Mouse (Mus musculus) limb, embryonic 11.5 days (tissue): ENCODE data around the gene Adk. TPM values are rescaled to one million over a fixed set of nuclear protein-coding genes. Genes with fewer than 3 reads are reported as not detected.
A peak's percentile ranks its signal among the peaks of the same experiment; 100 is the strongest.

ENCODE experiments used
- ATAC-seq: fragments of 200-750 bp; cut with Nextera tagmentation; 2 replicates; pipeline ENCODE4 v1.8.0; 2017; ENCODE audit warnings: low read depth; ENCODE audit not compliant: insufficient number of reproducible peaks, low FRiP score, low TSS enrichment
- DNase-seq: peaks from one replicate; pipeline ENCODE4 v3.0.0-alpha.2; 2015; ENCODE audit warnings: low spot score
- H3K27ac ChIP-seq: fragments of 300-500 bp; sonication (generic); replicated peaks from 2 replicates; pipeline ENCODE4 v1.5.1; 2014; ENCODE audit warnings: low read depth, mild to moderate bottlenecking, low read length
- H3K27me3 ChIP-seq: fragments of 300-500 bp; sonication (generic); 2 replicates; pipeline ENCODE4 v1.6.1; 2014; ENCODE audit warnings: mild to moderate bottlenecking, low read length, mixed read lengths; ENCODE audit not compliant: control insufficient read depth, insufficient read depth
- H3K36me3 ChIP-seq: fragments of 300-500 bp; sonication (generic); 2 replicates; pipeline ENCODE4 v1.6.1; 2014; ENCODE audit warnings: mild to moderate bottlenecking, low read length, moderate library complexity, mixed read lengths; ENCODE audit not compliant: control insufficient read depth, insufficient read depth
- H3K4me1 ChIP-seq: fragments of 300-500 bp; sonication (generic); 2 replicates; pipeline ENCODE4 v1.6.1; 2014; ENCODE audit warnings: low read length, mixed read lengths; ENCODE audit not compliant: control insufficient read depth, insufficient read depth
- H3K4me2 ChIP-seq: fragments of 300-500 bp; sonication (generic); 2 replicates; pipeline ENCODE4 v1.6.1; 2014; ENCODE audit warnings: low read depth, mild to moderate bottlenecking, moderate library complexity; ENCODE audit not compliant: severe bottlenecking
- H3K4me3 ChIP-seq: fragments of 300-500 bp; sonication (generic); 2 replicates; pipeline ENCODE4 v1.5.1; 2014; ENCODE audit warnings: low read depth, low read length
- H3K9ac ChIP-seq: fragments of 300-500 bp; sonication (generic); 2 replicates; pipeline ENCODE4 v1.6.1; 2014; ENCODE audit warnings: mild to moderate bottlenecking, low read length
- H3K9me3 ChIP-seq: fragments of 300-500 bp; sonication (generic); 2 replicates; pipeline ENCODE4 v1.6.1; 2016; ENCODE audit warnings: low read length; ENCODE audit not compliant: control insufficient read depth
- WGBS: fragments of 180-500 bp; shearing (Covaris S2); extraction: QIAGEN DNeasy Blood & Tissue Kit; methylation state at CpG from one replicate; pipeline ENCODE4 v1.1.7; 2014; 5-methylcytosine and 5-hydroxymethylcytosine counted together
- polyA plus RNA-seq: library from polyadenylated mRNA; unstranded; fragments of >200 nt; fragmentation: Nextera tagmentation; extraction: Ambion mirVana; gene quantifications from 2 replicates; pipeline ENCODE4 v1.2.1, GENCODE M21; 2014

Gene Adk
- 146 and 149 TPM in 2 replicates for polyA plus RNA-seq

GRCm38 (mm10) chr14:21052112-21052780 is at the start of gene Adk, which contains the start of gene Ap3m1:
TSS of gene Adk (plus strand) at chr14:21052574.
TSS of gene Ap3m1 (minus strand) at chr14:21052508.
- DNase-seq (peak; percentile 98), ATAC-seq (peak; percentile 98)
- Histone ChIP-seq H3K9ac (peak within 1 kb of the TSS; percentile 83), H3K4me3 (peak within 1 kb of the TSS; percentile 88), H3K4me1 (0 out of 2 replicates have a peak, but pooled peaks cover 5% of the 10 kb centered on the region), H3K27ac (peak within 1 kb of the TSS; percentile 75), H3K27me3 (no peaks in the 10 kb centered on the region), H3K4me2 (peak within 1 kb of the TSS; percentile 87), H3K9me3 (no peaks in the 10 kb centered on the region), H3K36me3 (no peaks in the 10 kb centered on the region; the same call in 1 of the 2 replicates)
- under 1% methylated on average over 47 of the region's 48 CpGs for WGBS

GRCm38 (mm10) chr14:21013800-21014334 is 38.5 kb upstream of the Adk start:
- DNase-seq (no peak), ATAC-seq (no peak)
- 88% methylated on average over 5 of the region's 5 CpGs for WGBS
- Histone ChIP-seq H3K27me3 (no peaks in the 10 kb centered on the region), H3K4me2 (no peak overlapping the region), H3K27ac (no peak overlapping the region), H3K9ac (no peak overlapping the region), H3K4me3 (no peak overlapping the region), H3K36me3 (peaks cover 3% of the 10 kb centered on the region; the same call in 1 of the 2 replicates), H3K9me3 (no peaks in the 10 kb centered on the region), H3K4me1 (no peaks in the 10 kb centered on the region)

- DNase-seq = no peak
- Histone ChIP-seq H3K4me1 (no peaks in the 10 kb centered on the region), H3K9me3 (no peaks in the 10 kb centered on the region), H3K4me3 (no peak overlapping the region), H3K4me2 (no peak overlapping the region), H3K36me3 (peaks cover 10% of the 10 kb centered on the region), H3K27me3 (no peaks in the 10 kb centered on the region), H3K9ac (no peak overlapping the region), H3K27ac (no peak overlapping the region)
- ATAC-seq = no peak
- 92% methylated on average over 5 of the region's 5 CpGs for WGBS
These were observed 34.5 kb upstream of the Adk start for GRCm38 (mm10) chr14:21017871-21018270.

GRCm38 (mm10) chr14:21018977-21019376 is 33.4 kb upstream of the Adk start:
- DNase-seq (no peak), ATAC-seq (no peak)
- WGBS = 54% methylated on average over 3 of the region's 3 CpGs
- H3K27ac ChIP-seq = no peak overlapping the region
- H3K4me1 ChIP-seq = no peaks in the 10 kb centered on the region
- H3K4me2 ChIP-seq = no peak overlapping the region
- no peak overlapping the region for H3K4me3 ChIP-seq
- H3K27me3 ChIP-seq = no peaks in the 10 kb centered on the region
- H3K9ac ChIP-seq = no peak overlapping the region
- no peaks in the 10 kb centered on the region for H3K9me3 ChIP-seq
- peaks cover 10% of the 10 kb centered on the region for H3K36me3 ChIP-seq

- ATAC-seq (no peak), DNase-seq (no peak)
- H3K27me3 ChIP-seq = no peaks in the 10 kb centered on the region
- H3K4me1 ChIP-seq = no peaks in the 10 kb centered on the region
- no peak overlapping the region for H3K27ac ChIP-seq
- no peak overlapping the region for H3K9ac ChIP-seq
- no peak overlapping the region for H3K4me2 ChIP-seq
- no peak overlapping the region for H3K4me3 ChIP-seq
- WGBS = 90% methylated on average over 8 of the region's 8 CpGs
- peaks cover 8% of the 10 kb centered on the region for H3K36me3 ChIP-seq
- no peaks in the 10 kb centered on the region for H3K9me3 ChIP-seq
These were observed 31.9 kb upstream of the Adk start for GRCm38 (mm10) chr14:21020435-21020834.

GRCm38 (mm10) chr14:21027542-21027941 is 24.8 kb upstream of the Adk start:
- Histone ChIP-seq H3K9me3 (no peaks in the 10 kb centered on the region), H3K36me3 (peaks cover 8% of the 10 kb centered on the region), H3K27me3 (no peaks in the 10 kb centered on the region), H3K4me3 (no peak overlapping the region), H3K4me1 (peaks cover 3% of the 10 kb centered on the region; the same call in 1 of the 2 replicates), H3K9ac (no peak overlapping the region), H3K4me2 (no peak overlapping the region), H3K27ac (no peak overlapping the region)
- ATAC-seq (no peak), DNase-seq (no peak)

- H3K36me3 ChIP-seq = peaks cover 7% of the 10 kb centered on the region
These were observed 23.2 kb upstream of the Adk start for GRCm38 (mm10) chr14:21029025-21029659.

GRCm38 (mm10) chr14:21031783-21032511 is 20.4 kb upstream of the Adk start:
- no peaks in the 10 kb centered on the region for H3K9me3 ChIP-seq
- 66% methylated on average over 6 of the region's 6 CpGs for WGBS
- no peaks in the 10 kb centered on the region for H3K27me3 ChIP-seq
- 0 out of 2 replicates have a peak overlapping the region, but pooled peaks have one; percentile 30 for H3K27ac ChIP-seq
- H3K9ac ChIP-seq = no peak overlapping the region
- H3K4me3 ChIP-seq = no peak overlapping the region
- DNase-seq = no peak
- ATAC-seq = no peak
- H3K36me3 ChIP-seq = peaks cover 5% of the 10 kb centered on the region
- peaks cover 3% of the 10 kb centered on the region; the same call in 1 of the 2 replicates for H3K4me1 ChIP-seq
- no peak overlapping the region for H3K4me2 ChIP-seq

More at GRCm38 (mm10) chr14:21029025-21029659, 23.2 kb upstream of the Adk start:
- Histone ChIP-seq H3K27ac (no peak overlapping the region), H3K9ac (no peak overlapping the region), H3K4me2 (no peak overlapping the region), H3K9me3 (no peaks in the 10 kb centered on the region), H3K27me3 (no peaks in the 10 kb centered on the region), H3K4me3 (no peak overlapping the region), H3K4me1 (peaks cover 3% of the 10 kb centered on the region; the same call in 1 of the 2 replicates)
- ATAC-seq = no peak
- DNase-seq = no peak
- 87% methylated on average over 11 of the region's 11 CpGs for WGBS
